Mouse (Mus musculus): ENCODE measurements at regions not wholly inside any gene's neighbourhood (a gene's known extent, or its start where the extent isn't known, plus 50 kb on each side); places are given as distances from the start of the nearest gene placed in this dataset.

DNA sequence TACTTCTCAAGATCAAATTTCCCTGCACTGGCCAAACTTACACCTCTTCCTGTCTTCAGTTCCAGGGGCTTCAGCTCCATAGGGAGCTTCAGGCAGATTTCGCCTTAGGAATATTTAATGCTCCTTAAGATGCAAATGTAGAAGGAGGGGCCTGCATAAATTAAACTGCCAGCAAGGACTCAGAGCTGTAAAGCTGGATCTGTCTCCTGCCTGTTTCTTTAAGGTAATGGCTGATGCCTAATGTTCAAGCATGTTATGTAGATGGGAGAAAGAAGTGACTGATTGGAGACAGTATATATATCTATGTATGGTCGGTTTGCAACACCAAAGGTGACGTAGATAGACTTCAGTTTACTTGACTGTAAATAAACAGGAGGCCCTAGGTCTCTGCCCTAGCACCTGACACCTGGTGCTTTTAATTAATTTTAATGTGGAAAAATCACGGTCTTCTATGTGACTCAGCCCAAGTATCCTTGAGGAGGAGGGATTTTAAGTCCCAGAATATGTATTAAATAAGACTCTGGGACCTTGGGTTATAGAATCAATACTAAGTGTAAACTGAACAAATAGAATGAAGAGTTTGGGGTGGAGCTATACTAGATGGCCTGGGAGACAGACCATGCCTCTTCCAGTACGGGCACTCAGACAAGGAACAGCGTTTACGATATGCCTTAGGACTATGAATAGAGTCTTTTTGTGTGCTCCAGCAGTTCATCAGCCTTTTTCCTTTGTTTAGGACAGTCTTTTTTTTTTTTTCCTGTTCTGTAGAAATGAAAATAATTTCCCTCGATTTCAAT is 651.7 kb upstream of the Lmcd1 start:
- no peak for TF ChIP-seq POLR2A (IDR thresholded peaks at IDR 0.05; ENCODE audit: low read depth, low read length)
- no peak for TF ChIP-seq CTCF (IDR thresholded peaks at IDR 0.05; ENCODE audit: extremely low read depth, insufficient read depth, insufficient read length, insufficient replicate concordance)
- DNase-seq (ENCODE audit: low read depth in 1 of 2, low spot score in 2 of 2) = no peak
- WGBS = 73% methylated on average over 8 of the region's 8 CpGs
- no peaks in the 10 kb centered on the region for H3K36me3 ChIP-seq (ENCODE audit: control insufficient read depth, insufficient read depth, low read length)
- no peak overlapping the region for H3K4me3 ChIP-seq (ENCODE audit: extremely low read depth, insufficient read depth, insufficient read length)
- no peaks in the 10 kb centered on the region for H3K4me1 ChIP-seq (ENCODE audit: control insufficient read depth, insufficient read depth, insufficient read length)
- no peak overlapping the region for H3K27ac ChIP-seq (ENCODE audit: insufficient read depth, low read length)
- no peaks in the 10 kb centered on the region for H3K27me3 ChIP-seq (ENCODE audit: control insufficient read depth, insufficient read depth, low read length)

GRCm38 (mm10) chr6:111622481-111623139 is 650.9 kb upstream of the Lmcd1 start:
- Histone ChIP-seq H3K4me1 (ENCODE audit: control insufficient read depth, insufficient read depth, insufficient read length) (no peaks in the 10 kb centered on the region), H3K4me3 (ENCODE audit: extremely low read depth, insufficient read depth, insufficient read length) (no peak overlapping the region), H3K36me3 (ENCODE audit: control insufficient read depth, insufficient read depth, low read length) (no peaks in the 10 kb centered on the region), H3K27ac (ENCODE audit: insufficient read depth, low read length) (no peak overlapping the region), H3K27me3 (ENCODE audit: control insufficient read depth, insufficient read depth, low read length) (no peaks in the 10 kb centered on the region)
- 83% methylated on average over 7 of the region's 7 CpGs for WGBS
- no peak for TF ChIP-seq POLR2A (IDR thresholded peaks at IDR 0.05; ENCODE audit: low read depth, low read length)
- TF ChIP-seq CTCF (IDR thresholded peaks at IDR 0.05; ENCODE audit: extremely low read depth, insufficient read depth, insufficient read length, insufficient replicate concordance) = no peak
- DNase-seq (ENCODE audit: low read depth in 1 of 2, low spot score in 2 of 2) = no peak

DNA sequence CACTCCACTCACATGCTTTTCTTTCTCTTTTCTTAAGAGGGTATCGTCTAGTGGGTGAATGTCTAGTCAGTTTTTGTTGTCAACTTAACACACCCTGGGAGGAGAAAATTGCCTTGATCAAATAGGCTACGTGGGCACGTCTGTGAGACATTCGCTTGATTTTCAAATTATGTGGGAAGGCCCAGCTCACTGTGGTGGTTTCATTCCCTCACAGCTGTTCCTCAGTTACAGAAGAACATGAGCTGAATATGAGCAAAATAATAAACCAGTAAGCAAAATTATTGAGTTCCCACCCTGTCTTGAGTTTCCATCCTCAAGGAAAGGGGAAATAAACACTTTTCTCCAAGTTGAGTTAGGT is 650.4 kb upstream of the Lmcd1 start:
- WGBS = 87% methylated on average over 4 of the region's 4 CpGs
- no peak for TF ChIP-seq POLR2A (IDR thresholded peaks at IDR 0.05; ENCODE audit: low read depth, low read length)
- TF ChIP-seq CTCF (IDR thresholded peaks at IDR 0.05; ENCODE audit: extremely low read depth, insufficient read depth, insufficient read length, insufficient replicate concordance) = no peak

GRCm38 (mm10) chr6:111625501-111625900 is 648.1 kb upstream of the Lmcd1 start:
- H3K27ac ChIP-seq (ENCODE audit: insufficient read depth, low read length) = no peak overlapping the region

More for the DNA sequence above, 650.4 kb upstream of the Lmcd1 start:
- Histone ChIP-seq H3K27me3 (ENCODE audit: control insufficient read depth, insufficient read depth, low read length) (no peaks in the 10 kb centered on the region), H3K4me1 (ENCODE audit: control insufficient read depth, insufficient read depth, insufficient read length) (no peaks in the 10 kb centered on the region), H3K36me3 (ENCODE audit: control insufficient read depth, insufficient read depth, low read length) (no peaks in the 10 kb centered on the region), H3K27ac (ENCODE audit: insufficient read depth, low read length) (no peak overlapping the region), H3K4me3 (ENCODE audit: extremely low read depth, insufficient read depth, insufficient read length) (no peak overlapping the region)
- no peak for DNase-seq (ENCODE audit: low read depth in 1 of 2, low spot score in 2 of 2)

DNA sequence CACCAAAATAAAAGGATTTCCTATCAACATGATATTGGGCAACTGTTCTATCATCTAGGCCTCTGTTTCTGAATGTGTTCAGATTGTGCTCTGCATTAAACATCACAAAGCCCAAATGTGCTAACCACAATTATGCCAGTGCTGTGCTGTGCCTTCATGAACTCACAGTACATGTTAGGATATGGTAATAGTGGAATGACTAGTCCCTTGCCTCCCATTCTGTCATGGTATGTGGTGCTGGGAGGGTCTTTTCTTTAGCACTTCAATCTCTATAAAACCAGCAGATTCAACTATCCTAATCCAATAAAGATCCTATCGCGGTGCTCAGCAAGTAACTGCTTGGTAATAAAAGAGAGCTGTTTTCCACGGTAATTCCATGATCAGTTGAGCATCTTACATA is 620.8 kb upstream of the Lmcd1 start:
- TF ChIP-seq CTCF (IDR thresholded peaks at IDR 0.05; ENCODE audit: extremely low read depth, insufficient read depth, insufficient read length, insufficient replicate concordance) (no peak), POLR2A (IDR thresholded peaks at IDR 0.05; ENCODE audit: low read depth, low read length) (no peak)
- DNase-seq (ENCODE audit: low read depth in 1 of 2, low spot score in 2 of 2) = no peak
- Histone ChIP-seq H3K27ac (ENCODE audit: insufficient read depth, low read length) (no peak overlapping the region), H3K36me3 (ENCODE audit: control insufficient read depth, insufficient read depth, low read length) (no peaks in the 10 kb centered on the region), H3K27me3 (ENCODE audit: control insufficient read depth, insufficient read depth, low read length) (no peaks in the 10 kb centered on the region), H3K4me3 (ENCODE audit: extremely low read depth, insufficient read depth, insufficient read length) (no peak overlapping the region), H3K4me1 (ENCODE audit: control insufficient read depth, insufficient read depth, insufficient read length) (no peaks in the 10 kb centered on the region)
- WGBS = 94% methylated on average over 3 of the region's 3 CpGs

More at GRCm38 (mm10) chr6:111625501-111625900, 648.1 kb upstream of the Lmcd1 start:
- Histone ChIP-seq H3K36me3 (ENCODE audit: control insufficient read depth, insufficient read depth, low read length) (no peaks in the 10 kb centered on the region), H3K4me1 (ENCODE audit: control insufficient read depth, insufficient read depth, insufficient read length) (no peaks in the 10 kb centered on the region), H3K4me3 (ENCODE audit: extremely low read depth, insufficient read depth, insufficient read length) (no peak overlapping the region), H3K27me3 (ENCODE audit: control insufficient read depth, insufficient read depth, low read length) (no peaks in the 10 kb centered on the region)
- TF ChIP-seq CTCF (IDR thresholded peaks at IDR 0.05; ENCODE audit: extremely low read depth, insufficient read depth, insufficient read length, insufficient replicate concordance) = no peak
- no peak for TF ChIP-seq POLR2A (IDR thresholded peaks at IDR 0.05; ENCODE audit: low read depth, low read length)
- DNase-seq (ENCODE audit: low read depth in 1 of 2, low spot score in 2 of 2) = no peak

GRCm38 (mm10) chr6:111659957-111660356 is 613.6 kb upstream of the Lmcd1 start:
- H3K4me3 ChIP-seq (ENCODE audit: extremely low read depth, insufficient read depth, insufficient read length) = no peak overlapping the region
- TF ChIP-seq POLR2A (IDR thresholded peaks at IDR 0.05; ENCODE audit: low read depth, low read length) (no peak), CTCF (IDR thresholded peaks at IDR 0.05; ENCODE audit: extremely low read depth, insufficient read depth, insufficient read length, insufficient replicate concordance) (no peak)
- no peaks in the 10 kb centered on the region for H3K27me3 ChIP-seq (ENCODE audit: control insufficient read depth, insufficient read depth, low read length)
- no peak overlapping the region for H3K27ac ChIP-seq (ENCODE audit: insufficient read depth, low read length)
- DNase-seq (ENCODE audit: low read depth in 1 of 2, low spot score in 2 of 2) = no peak
- no peaks in the 10 kb centered on the region for H3K36me3 ChIP-seq (ENCODE audit: control insufficient read depth, insufficient read depth, low read length)
- H3K4me1 ChIP-seq (ENCODE audit: control insufficient read depth, insufficient read depth, insufficient read length) = no peaks in the 10 kb centered on the region
- WGBS = 77% methylated on average over 2 of the region's 2 CpGs

GRCm38 (mm10) chr6:111664603-111665002 is 609.0 kb upstream of the Lmcd1 start:
- DNase-seq (ENCODE audit: low read depth in 1 of 2, low spot score in 2 of 2) = no peak

More at GRCm38 (mm10) chr6:111664603-111665002, 609.0 kb upstream of the Lmcd1 start:
- Histone ChIP-seq H3K4me1 (ENCODE audit: control insufficient read depth, insufficient read depth, insufficient read length) (no peaks in the 10 kb centered on the region), H3K4me3 (ENCODE audit: extremely low read depth, insufficient read depth, insufficient read length) (no peak overlapping the region), H3K27me3 (ENCODE audit: control insufficient read depth, insufficient read depth, low read length) (no peaks in the 10 kb centered on the region), H3K27ac (ENCODE audit: insufficient read depth, low read length) (no peak overlapping the region), H3K36me3 (ENCODE audit: control insufficient read depth, insufficient read depth, low read length) (no peaks in the 10 kb centered on the region)
- TF ChIP-seq CTCF (IDR thresholded peaks at IDR 0.05; ENCODE audit: extremely low read depth, insufficient read depth, insufficient read length, insufficient replicate concordance) (no peak), POLR2A (IDR thresholded peaks at IDR 0.05; ENCODE audit: low read depth, low read length) (no peak)

Measured in spleen, adult 2 months (tissue).